Mouse (Mus musculus): ENCODE measurements around the gene Ankrd33. TPM values are rescaled to one million over a fixed set of nuclear protein-coding genes. Genes with fewer than 3 reads are reported as not detected.
A peak's percentile ranks its signal among the peaks of the same experiment; 100 is the strongest.

Ankrd33 gene
- polyA plus RNA-seq, 1 experiment = not detected

- no peaks in the 10 kb centered on the region for H3K36me3 ChIP-seq (ENCODE audit: control insufficient read depth, insufficient read depth, low read length)
Observed at GRCm38 (mm10) chr15:101133993-101134704, 18.6 kb downstream of the Ankrd33 start.

GRCm38 (mm10) chr15:101135405-101135804 lies 19.9 kb downstream of the Ankrd33 start:
- Histone ChIP-seq H3K4me3 (ENCODE audit: insufficient read depth, low read depth, low read length) (no peak overlapping the region), H3K27ac (ENCODE audit: insufficient read depth, low read depth, low read length) (no peak overlapping the region), H3K36me3 (ENCODE audit: control insufficient read depth, insufficient read depth, low read length) (no peaks in the 10 kb centered on the region), H3K4me1 (ENCODE audit: control insufficient read depth, insufficient read depth, low read length) (peaks cover 6% of the 10 kb centered on the region), H3K27me3 (replicated peaks; ENCODE audit: control insufficient read depth, insufficient read depth, low read length) (no peaks in the 10 kb centered on the region)
- DNase-seq = no peak
- TF ChIP-seq POLR2A (IDR thresholded peaks at IDR 0.05; ENCODE audit: low read depth, low read length) (no peak), CTCF (conservative IDR thresholded peaks at IDR 0.05; ENCODE audit: insufficient read depth, insufficient read length, low read depth, low read length) (no peak)
- 71% methylated on average over 8 of the region's 8 CpGs for WGBS

More at GRCm38 (mm10) chr15:101133993-101134704, 18.6 kb downstream of the Ankrd33 start:
- H3K27me3 ChIP-seq (replicated peaks; ENCODE audit: control insufficient read depth, insufficient read depth, low read length) = no peaks in the 10 kb centered on the region
- 52% methylated on average over 15 of the region's 15 CpGs for WGBS
- peaks cover 2% of the 10 kb centered on the region for H3K4me1 ChIP-seq (ENCODE audit: control insufficient read depth, insufficient read depth, low read length)
- TF ChIP-seq POLR2A (IDR thresholded peaks at IDR 0.05; ENCODE audit: low read depth, low read length) (no peak), CTCF (conservative IDR thresholded peaks at IDR 0.05; ENCODE audit: insufficient read depth, insufficient read length, low read depth, low read length) (no peak)
- no peak overlapping the region for H3K4me3 ChIP-seq (ENCODE audit: insufficient read depth, low read depth, low read length)
- H3K27ac ChIP-seq (ENCODE audit: insufficient read depth, low read depth, low read length) = no peak overlapping the region
- no peak for DNase-seq

GRCm38 (mm10) chr15:101137455-101137854 lies 21.9 kb downstream of the Ankrd33 start:
- no peak for DNase-seq
- Histone ChIP-seq H3K36me3 (ENCODE audit: control insufficient read depth, insufficient read depth, low read length) (no peaks in the 10 kb centered on the region), H3K27ac (ENCODE audit: insufficient read depth, low read depth, low read length) (no peak overlapping the region), H3K4me1 (ENCODE audit: control insufficient read depth, insufficient read depth, low read length) (peaks cover 10% of the 10 kb centered on the region), H3K27me3 (replicated peaks; ENCODE audit: control insufficient read depth, insufficient read depth, low read length) (no peaks in the 10 kb centered on the region), H3K4me3 (ENCODE audit: insufficient read depth, low read depth, low read length) (no peak overlapping the region)
- 84% methylated on average over 11 of the region's 11 CpGs for WGBS
- TF ChIP-seq CTCF (conservative IDR thresholded peaks at IDR 0.05; ENCODE audit: insufficient read depth, insufficient read length, low read depth, low read length) = no peak

GRCm38 (mm10) chr15:101138675-101139074 lies 23.1 kb downstream of the Ankrd33 start:
- peaks cover 18% of the 10 kb centered on the region for H3K4me1 ChIP-seq (ENCODE audit: control insufficient read depth, insufficient read depth, low read length)
- H3K27me3 ChIP-seq (replicated peaks; ENCODE audit: control insufficient read depth, insufficient read depth, low read length) = no peaks in the 10 kb centered on the region
- no peak for TF ChIP-seq CTCF (conservative IDR thresholded peaks at IDR 0.05; ENCODE audit: insufficient read depth, insufficient read length, low read depth, low read length)
- no peak for TF ChIP-seq POLR2A (IDR thresholded peaks at IDR 0.05; ENCODE audit: low read depth, low read length)
- H3K4me3 ChIP-seq (ENCODE audit: insufficient read depth, low read depth, low read length) = no peak overlapping the region
- 79% methylated on average over 3 of the region's 3 CpGs for WGBS
- DNase-seq = no peak
- no peaks in the 10 kb centered on the region for H3K36me3 ChIP-seq (ENCODE audit: control insufficient read depth, insufficient read depth, low read length)
- H3K27ac ChIP-seq (ENCODE audit: insufficient read depth, low read depth, low read length) = no peak overlapping the region

GRCm38 (mm10) chr15:101139885-101140284 lies 24.3 kb downstream of the Ankrd33 start:
- H3K4me1 ChIP-seq (ENCODE audit: control insufficient read depth, insufficient read depth, low read length) = peaks cover 30% of the 10 kb centered on the region
- H3K27ac ChIP-seq (ENCODE audit: insufficient read depth, low read depth, low read length) = no peak overlapping the region
- H3K36me3 ChIP-seq (ENCODE audit: control insufficient read depth, insufficient read depth, low read length) = no peaks in the 10 kb centered on the region
- H3K27me3 ChIP-seq (replicated peaks; ENCODE audit: control insufficient read depth, insufficient read depth, low read length) = no peaks in the 10 kb centered on the region
- peak; percentile 62 for DNase-seq
- no peak overlapping the region for H3K4me3 ChIP-seq (ENCODE audit: insufficient read depth, low read depth, low read length)
- 23% methylated on average over 12 of the region's 12 CpGs for WGBS
- no peak for TF ChIP-seq CTCF (conservative IDR thresholded peaks at IDR 0.05; ENCODE audit: insufficient read depth, insufficient read length, low read depth, low read length)
- no peak for TF ChIP-seq POLR2A (IDR thresholded peaks at IDR 0.05; ENCODE audit: low read depth, low read length)

- Histone ChIP-seq H3K27ac (ENCODE audit: insufficient read depth, low read depth, low read length) (no peak overlapping the region), H3K4me1 (ENCODE audit: control insufficient read depth, insufficient read depth, low read length) (peaks cover 33% of the 10 kb centered on the region), H3K36me3 (ENCODE audit: control insufficient read depth, insufficient read depth, low read length) (no peaks in the 10 kb centered on the region), H3K27me3 (replicated peaks; ENCODE audit: control insufficient read depth, insufficient read depth, low read length) (no peaks in the 10 kb centered on the region), H3K4me3 (ENCODE audit: insufficient read depth, low read depth, low read length) (no peak overlapping the region)
- TF ChIP-seq POLR2A (IDR thresholded peaks at IDR 0.05; ENCODE audit: low read depth, low read length) (no peak), CTCF (conservative IDR thresholded peaks at IDR 0.05; ENCODE audit: insufficient read depth, insufficient read length, low read depth, low read length) (no peak)
- DNase-seq = no peak
- WGBS = 47% methylated on average over 6 of the region's 6 CpGs
Observed at GRCm38 (mm10) chr15:101140587-101140986, 25.0 kb downstream of the Ankrd33 start.

- Histone ChIP-seq H3K4me1 (ENCODE audit: control insufficient read depth, insufficient read depth, low read length) (peaks cover 33% of the 10 kb centered on the region), H3K4me3 (ENCODE audit: insufficient read depth, low read depth, low read length) (no peak overlapping the region), H3K36me3 (ENCODE audit: control insufficient read depth, insufficient read depth, low read length) (no peaks in the 10 kb centered on the region), H3K27me3 (replicated peaks; ENCODE audit: control insufficient read depth, insufficient read depth, low read length) (no peaks in the 10 kb centered on the region), H3K27ac (ENCODE audit: insufficient read depth, low read depth, low read length) (no peak overlapping the region)
- 5% methylated on average over 14 of the region's 14 CpGs for WGBS
- DNase-seq = peak; percentile 78
- no peak for TF ChIP-seq POLR2A (IDR thresholded peaks at IDR 0.05; ENCODE audit: low read depth, low read length)
- no peak for TF ChIP-seq CTCF (conservative IDR thresholded peaks at IDR 0.05; ENCODE audit: insufficient read depth, insufficient read length, low read depth, low read length)
Observed at GRCm38 (mm10) chr15:101141061-101141541, 25.5 kb downstream of the Ankrd33 start.
